Mouse (Mus musculus) lung, adult 2 months (tissue): ENCODE results near the gene Fbxo36. TPM values are rescaled to one million over a fixed set of nuclear protein-coding genes. Genes with fewer than 3 reads are reported as not detected.

Experiments
- DNase-seq: peaks from one replicate; pipeline ENCODE4 v3.0.0; 2022
- H3K4me1 ChIP-seq: fragments of 200-500 bp; 2 replicates; pipeline ENCODE4 v1.6.1; 2011; ENCODE audit warnings: low read length; ENCODE audit not compliant: control insufficient read depth, insufficient read depth
- H3K4me3 ChIP-seq: fragments of 200-500 bp; replicated peaks from 2 replicates; pipeline ENCODE3; 2011; ENCODE audit warnings: low read depth, mild to moderate bottlenecking, control low read depth, low read length; ENCODE audit errors: extremely low read depth
- CTCF ChIP-seq: fragments of 200-500 bp; IDR thresholded peaks from 2 replicates; pipeline ENCODE4 v1.5.1; 2011; ENCODE audit warnings: mild to moderate bottlenecking, low read length, control low read depth; ENCODE audit not compliant: insufficient read depth
- POLR2A ChIP-seq: fragments of 200-500 bp; IDR thresholded peaks from 2 replicates; pipeline ENCODE4 v1.6.1; 2011; ENCODE audit warnings: low read depth, mild to moderate bottlenecking, control low read depth, low read length, borderline replicate concordance; ENCODE audit errors: extremely low read depth
- WGBS: fragments of 180-500 bp; shearing (Covaris S2); methylation state at CpG from one replicate; pipeline ENCODE4 v1.1.7; 2018; 5-methylcytosine and 5-hydroxymethylcytosine counted together
- polyA plus RNA-seq: library from polyadenylated mRNA; depleted of rRNA; stranded (reverse); fragments of >200 nt; gene quantifications from 2 replicates; pipeline ENCODE4 v1.2.3, GENCODE M21; 2012

Fbxo36 gene
- polyA plus RNA-seq, 1 experiment = 7.7 TPM

DNA sequence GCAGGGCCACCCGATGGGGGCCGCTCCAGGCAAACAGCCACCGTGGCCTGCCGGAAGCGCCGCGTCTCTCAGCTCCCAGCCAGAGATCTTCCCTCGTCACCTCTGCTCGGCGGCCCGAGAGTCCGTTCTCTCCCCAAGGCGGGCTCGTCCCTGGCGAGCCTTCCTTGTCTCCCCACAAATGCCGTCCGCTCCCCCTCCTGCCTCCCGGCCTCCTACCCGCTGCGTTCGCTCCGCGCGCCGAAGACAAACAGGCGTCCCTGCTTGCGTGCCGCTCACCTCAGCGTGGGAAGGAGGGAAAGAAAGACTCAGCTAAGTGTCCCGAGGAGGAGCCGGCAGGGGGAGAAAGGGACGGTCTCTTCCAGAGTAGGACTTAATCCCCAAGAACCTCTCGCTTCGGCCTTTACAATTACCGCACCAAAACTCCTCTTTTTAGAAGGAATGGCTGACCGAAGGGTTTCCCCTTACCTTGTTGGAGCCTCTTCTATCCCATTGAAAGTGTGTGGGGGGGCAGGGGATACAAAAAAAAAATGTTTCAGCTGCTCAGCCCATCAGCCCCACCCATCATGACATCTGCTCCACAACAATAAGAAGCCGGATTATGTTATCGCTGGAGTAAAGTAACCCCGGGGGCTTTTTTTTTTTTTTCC lies 500 bp downstream of the Fbxo36 start, which contains the start of gene Trip12:
TSS of gene Trip12 (minus strand) at position 499 of the 647 bp plus-strand sequence.
- no peak for TF ChIP-seq POLR2A
- no peak for TF ChIP-seq CTCF
- no peak for DNase-seq
- Histone ChIP-seq H3K4me1 (no peaks in the 10 kb centered on the region; the same call in 1 of the 2 replicates), H3K4me3 (peak within 1 kb of the TSS; percentile 75)
- WGBS = under 1% methylated on average over 39 of the region's 39 CpGs

DNA sequence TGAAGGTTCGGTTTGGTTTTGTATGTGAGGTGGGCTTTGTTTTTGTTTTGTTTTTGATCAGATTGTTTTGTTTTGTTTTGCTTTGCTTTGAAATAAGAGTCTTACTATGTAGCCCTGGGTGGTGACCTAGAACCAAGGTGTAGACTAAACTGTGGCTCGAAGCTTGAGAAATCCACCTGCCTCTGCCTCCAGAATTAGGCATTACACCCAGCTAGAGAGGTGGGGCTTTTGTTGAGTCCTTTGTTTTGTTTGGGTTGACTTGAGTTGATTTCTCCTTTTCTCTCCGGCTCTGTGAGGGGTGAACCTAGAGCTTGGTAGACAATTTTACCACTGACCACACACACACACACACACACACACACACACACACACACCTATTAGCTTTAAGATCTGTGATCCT lies 1.4 kb downstream of the Fbxo36 start:
- DNase-seq = no peak
- TF ChIP-seq POLR2A (no peak), CTCF (no peak)
- WGBS = 63% methylated on average over 3 of the region's 3 CpGs
- H3K4me1 ChIP-seq = no peaks in the 10 kb centered on the region
- H3K4me3 ChIP-seq = no peak overlapping the region

DNA sequence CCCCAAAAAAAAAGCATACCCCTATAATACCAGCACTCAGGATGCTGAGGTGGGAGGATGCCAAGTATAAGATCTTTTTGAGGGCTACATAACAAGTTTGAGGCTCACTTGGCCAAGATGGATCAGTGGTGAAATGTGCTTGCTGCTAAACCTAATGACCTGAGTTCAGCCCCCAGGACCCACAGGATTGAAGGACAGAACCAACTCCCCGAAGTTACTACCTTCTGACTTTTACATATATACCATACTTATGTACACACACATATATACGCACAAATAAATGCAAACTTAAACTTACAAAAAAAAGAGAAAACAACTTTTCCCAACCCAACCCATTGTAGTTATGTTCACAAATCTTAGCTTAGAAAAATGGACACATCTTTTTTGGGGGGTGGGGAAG lies 3.7 kb downstream of the Fbxo36 start:
- WGBS = 90% methylated on average over 2 of the region's 2 CpGs
- TF ChIP-seq CTCF = no peak
- TF ChIP-seq POLR2A = no peak
- Histone ChIP-seq H3K4me1 (no peaks in the 10 kb centered on the region), H3K4me3 (no peak overlapping the region)
- no peak for DNase-seq

DNA sequence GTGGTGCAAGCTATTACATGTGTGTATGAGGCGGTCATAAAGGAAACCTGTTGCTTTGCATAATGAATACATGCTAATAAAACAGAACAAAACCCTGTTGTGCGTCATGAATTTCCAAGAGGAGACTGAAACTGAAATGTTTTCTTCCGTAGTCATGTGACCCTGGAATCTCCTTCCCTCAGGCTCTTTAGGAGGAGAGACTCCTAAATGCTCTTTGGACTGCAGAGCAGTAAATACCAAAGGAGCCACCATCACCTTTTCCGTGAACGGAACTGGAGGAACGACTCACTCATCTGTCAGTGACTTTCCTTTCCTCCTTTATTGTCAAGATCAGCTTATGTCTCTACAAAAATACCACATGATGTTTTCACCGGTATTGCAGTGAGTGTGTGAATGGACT lies 8.1 kb downstream of the Fbxo36 start:
- WGBS = 89% methylated on average over 7 of the region's 7 CpGs
- Histone ChIP-seq H3K4me1 (no peaks in the 10 kb centered on the region), H3K4me3 (no peak overlapping the region)
- TF ChIP-seq CTCF (no peak), POLR2A (no peak)
- no peak for DNase-seq

DNA sequence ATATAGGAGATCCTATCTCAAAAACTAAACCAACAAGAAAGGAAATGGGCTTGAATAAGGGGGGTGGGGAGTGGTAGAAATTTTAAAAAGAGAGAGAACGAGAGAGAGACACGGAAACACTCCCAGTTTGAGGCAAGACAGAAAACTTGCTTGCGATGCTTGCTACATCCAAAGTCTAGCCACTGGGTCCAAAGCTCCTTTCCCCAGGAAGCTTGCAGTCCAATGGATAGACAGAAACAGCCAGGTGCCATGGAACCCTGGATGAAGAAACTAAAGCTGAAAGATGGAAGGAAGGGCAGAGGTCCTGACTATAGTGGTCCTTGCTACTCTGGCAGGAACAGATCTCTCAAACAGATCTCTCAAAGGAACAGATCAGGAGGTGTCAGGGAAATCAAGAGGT lies 8.7 kb downstream of the Fbxo36 start:
- WGBS = 95% methylated on average over 3 of the region's 3 CpGs
- DNase-seq = no peak
- H3K4me1 ChIP-seq = no peaks in the 10 kb centered on the region
- no peak for TF ChIP-seq CTCF
- TF ChIP-seq POLR2A = no peak
- H3K4me3 ChIP-seq = no peak overlapping the region

DNA sequence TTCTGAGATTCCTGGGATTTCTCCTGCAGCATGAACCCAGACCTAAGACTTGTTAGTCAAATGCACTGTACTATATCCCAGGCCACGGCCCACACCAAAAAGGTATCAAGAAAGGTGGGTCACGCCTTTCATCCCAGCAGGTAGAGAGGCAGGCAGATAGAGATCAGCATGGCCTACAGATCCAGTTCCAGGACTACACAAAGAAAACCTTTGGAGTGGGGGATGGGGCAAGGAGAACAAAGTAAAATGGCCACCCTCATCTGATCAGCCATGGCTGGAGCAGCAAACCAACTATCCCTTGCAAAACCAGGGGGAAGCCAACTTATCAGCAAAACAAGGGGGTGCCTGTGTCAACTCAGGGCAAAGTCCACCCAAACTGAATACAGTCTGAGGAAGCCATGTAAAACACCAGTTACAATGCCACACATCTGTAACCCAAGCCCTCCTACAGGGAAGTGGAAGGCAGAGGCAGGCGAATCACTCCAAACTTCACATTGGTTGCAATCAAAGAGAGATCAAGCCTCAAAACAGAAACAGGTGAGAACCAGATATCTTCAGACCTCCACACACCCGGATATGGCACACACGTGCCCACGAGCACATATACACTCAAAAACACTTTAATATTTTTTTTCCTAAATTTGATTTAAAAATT lies 9.3 kb downstream of the Fbxo36 start:
- 96% methylated on average over 6 of the region's 6 CpGs for WGBS
- no peaks in the 10 kb centered on the region for H3K4me1 ChIP-seq
- no peak overlapping the region for H3K4me3 ChIP-seq
- no peak for DNase-seq
- TF ChIP-seq CTCF = no peak
- no peak for TF ChIP-seq POLR2A

DNA sequence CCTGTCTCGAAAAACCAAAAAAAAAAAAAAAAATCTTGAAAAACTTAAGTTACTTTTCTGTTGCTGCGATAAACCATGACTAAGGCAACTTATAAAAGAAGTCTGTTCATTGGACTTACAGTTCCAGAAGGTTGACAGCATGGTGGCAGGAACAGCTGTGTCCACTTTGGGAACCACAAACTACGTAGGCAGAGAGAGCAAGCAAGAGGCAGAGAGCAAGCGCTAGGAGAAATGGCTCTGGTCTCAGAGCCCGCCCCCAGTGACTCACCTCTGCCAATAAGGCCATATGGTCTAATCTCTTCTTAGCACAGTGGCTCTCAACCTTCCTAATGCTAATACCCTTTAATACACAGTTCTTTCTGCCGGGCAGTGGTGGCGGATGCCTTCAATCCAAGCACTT lies 10.2 kb downstream of the Fbxo36 start:
- Histone ChIP-seq H3K4me1 (no peaks in the 10 kb centered on the region), H3K4me3 (no peak overlapping the region)
- TF ChIP-seq POLR2A (no peak), CTCF (no peak)
- 92% methylated on average over 7 of the region's 7 CpGs for WGBS
- no peak for DNase-seq

DNA sequence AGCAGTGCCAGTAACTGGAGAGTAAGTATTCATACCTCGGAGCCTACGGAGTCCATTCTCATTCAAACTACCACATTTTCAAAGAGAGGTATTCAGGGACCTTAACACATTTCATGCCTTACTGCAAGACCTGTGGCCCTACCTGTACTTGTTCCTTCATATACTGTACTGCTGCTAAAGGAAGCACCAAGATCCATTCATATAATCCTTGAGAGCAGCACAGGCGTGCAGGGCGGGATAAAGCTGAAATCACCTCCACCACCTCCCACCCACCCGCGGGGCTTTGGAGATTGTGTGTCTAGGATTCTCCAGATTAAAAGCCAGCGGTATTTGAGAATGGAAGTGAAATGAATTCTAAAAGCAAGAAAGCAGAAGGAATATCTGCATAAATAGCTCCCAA lies 10.8 kb downstream of the Fbxo36 start:
- no peak for DNase-seq
- Histone ChIP-seq H3K4me3 (no peak overlapping the region), H3K4me1 (no peaks in the 10 kb centered on the region)
- TF ChIP-seq POLR2A (no peak), CTCF (no peak)
- 90% methylated on average over 7 of the region's 7 CpGs for WGBS

DNA sequence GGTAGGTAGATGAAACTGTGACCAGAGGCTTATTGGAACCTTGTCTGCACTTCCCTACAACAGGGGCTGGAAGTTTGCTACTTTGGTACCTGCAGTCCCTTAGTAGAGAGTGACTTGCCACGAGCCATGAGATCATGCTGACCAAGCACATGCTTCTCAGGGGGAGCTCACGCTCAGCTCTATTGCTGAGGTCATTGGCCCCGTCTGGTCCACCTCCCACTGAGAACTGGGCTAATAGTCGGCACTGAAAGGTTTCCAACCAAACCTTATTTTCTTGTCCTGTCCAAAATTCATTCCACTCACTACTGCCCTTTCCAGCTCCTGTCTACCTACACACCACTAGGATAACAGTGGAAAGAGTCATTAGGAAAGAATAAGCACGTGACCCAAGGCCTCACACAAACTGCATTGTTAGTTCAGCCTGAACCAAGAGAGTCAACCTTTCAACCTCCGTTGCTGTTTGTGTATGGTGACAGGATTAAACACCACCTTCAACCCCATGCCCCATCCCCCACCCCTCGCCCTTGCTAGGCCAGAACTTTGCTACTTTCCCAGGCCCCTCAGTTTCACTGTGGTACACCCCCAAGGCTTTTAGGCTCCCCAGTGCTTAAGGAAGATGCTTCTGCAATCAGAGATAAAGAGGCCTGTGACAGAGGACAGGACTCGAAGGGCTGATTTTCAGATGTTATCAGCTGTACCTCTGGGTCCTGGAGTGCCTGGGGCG lies 12.0 kb downstream of the Fbxo36 start:
- no peak for TF ChIP-seq POLR2A
- no peak for DNase-seq
- Histone ChIP-seq H3K4me3 (no peak overlapping the region), H3K4me1 (no peaks in the 10 kb centered on the region)
- WGBS = 43% methylated on average over 9 of the region's 9 CpGs
